Mouse (Mus musculus): ENCODE data around the gene C5ar1.

DNA sequence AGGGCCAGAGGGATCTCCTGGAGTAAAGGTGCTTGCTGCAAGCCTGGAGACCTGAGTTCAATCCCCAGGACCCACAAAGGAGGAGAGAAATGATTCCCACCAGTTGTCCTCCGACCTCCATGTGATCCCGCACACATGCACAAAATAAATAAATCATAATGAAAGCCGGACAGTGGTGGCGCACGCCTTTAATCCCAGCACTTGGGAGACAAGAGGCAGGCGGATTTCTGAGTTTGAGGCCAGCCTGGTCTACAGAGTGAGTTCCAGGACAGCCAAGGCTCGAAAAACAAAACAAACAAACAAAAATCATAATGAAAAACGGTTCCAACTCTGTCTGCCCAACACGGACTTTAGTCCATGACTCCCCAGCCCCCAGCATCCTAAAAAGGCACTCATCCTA, 25.6 kb upstream of the C5ar1 start:
- TF ChIP-seq CHD2 (IDR thresholded peaks at IDR 0.05; ENCODE audit: low read depth, low read length) = no peak
- TF ChIP-seq HCFC1 (IDR thresholded peaks at IDR 0.05; ENCODE audit: borderline replicate concordance, insufficient read depth, low read length) = no peak
- TF ChIP-seq MAFK (IDR thresholded peaks at IDR 0.05; ENCODE audit: insufficient read depth, low read depth, low read length) = no peak
- TF ChIP-seq ZC3H11A (IDR thresholded peaks at IDR 0.05; ENCODE audit: borderline replicate concordance, low read depth, low read length) = no peak

All from ES-E14 (cell line).